Mouse (Mus musculus): ENCODE data around the gene B3gnt7. TPM values are rescaled to one million over a fixed set of nuclear protein-coding genes. Genes with fewer than 3 reads are reported as not detected.
A peak's percentile ranks its signal among the peaks of the same experiment; 100 is the strongest.

Gene B3gnt7
- total RNA-seq (2021): 0.19 and 0.56 TPM in 2 replicates
- long read RNA-seq, experiment 1: 0 reads
- long read RNA-seq, experiment 2: 0 reads

DNA sequence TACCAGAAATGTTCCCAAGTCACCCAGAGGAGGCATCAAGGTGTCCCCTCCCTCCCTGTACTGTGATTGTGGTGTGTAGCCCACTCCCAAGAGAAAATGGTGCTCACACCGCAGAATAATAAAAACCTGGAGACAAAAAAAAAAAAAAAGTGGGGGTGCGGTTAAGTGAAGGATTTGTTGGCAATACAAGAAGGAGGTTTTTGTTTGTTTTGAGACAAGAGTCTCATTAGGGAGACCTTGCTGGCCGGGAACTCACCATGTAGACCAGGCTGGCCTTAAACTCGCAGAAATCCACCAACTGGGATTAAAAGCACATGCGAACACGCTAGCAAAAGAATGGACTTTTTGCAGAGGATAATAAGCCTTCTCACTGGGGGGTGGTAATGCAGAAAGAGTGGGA is at the start of gene B3gnt7:
Gene B3gnt7, plus strand, starts transcription at position 301 of the 400 bp plus-strand sequence.
- DNase-seq: no peak

GRCm38 (mm10) chr1:86253410-86253809 is 49.2 kb upstream of the B3gnt7 start:
- no peak for DNase-seq

DNA sequence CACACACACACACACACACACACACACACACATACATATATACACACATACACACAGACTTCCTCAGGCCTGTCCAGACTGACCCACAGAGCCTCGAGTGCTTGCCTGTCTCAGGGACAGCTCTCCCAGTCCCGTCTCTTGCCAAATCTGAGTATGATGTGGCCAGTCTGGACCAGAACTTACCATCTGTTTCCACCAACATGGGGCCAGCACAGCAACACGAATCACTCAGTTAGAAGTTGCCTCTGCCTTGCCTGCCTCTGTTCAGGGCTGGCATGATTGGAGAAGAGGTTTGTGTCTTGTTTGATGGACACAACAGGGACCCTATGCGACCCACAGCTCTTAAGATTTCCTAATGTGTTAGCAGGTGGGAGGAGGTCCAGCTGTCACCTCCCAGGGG is 46.3 kb upstream of the B3gnt7 start:
- DNase-seq: no peak

DNA sequence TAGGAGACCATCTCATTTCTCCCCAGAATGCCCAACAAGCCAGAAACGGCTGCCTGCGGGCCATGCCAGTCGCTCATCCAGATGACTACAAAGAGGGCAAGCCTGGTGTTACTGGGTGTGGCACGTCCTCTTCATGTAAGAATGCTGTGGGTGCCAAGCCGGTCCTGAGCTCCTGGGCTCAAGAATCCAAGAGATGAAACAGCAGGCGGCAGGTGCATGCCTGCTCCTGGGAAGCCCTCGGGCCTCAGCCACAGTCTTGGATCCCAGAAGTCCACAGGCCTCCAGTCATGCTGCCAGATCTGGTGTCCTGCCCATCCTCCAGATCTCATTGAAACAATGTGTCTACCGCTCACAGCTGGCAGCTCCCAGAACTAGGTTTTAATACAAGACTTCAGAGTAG is 45.4 kb upstream of the B3gnt7 start:
- DNase-seq: no peak

GRCm38 (mm10) chr1:86258171-86258824 is 44.3 kb upstream of the B3gnt7 start:
- DNase-seq: no peak

GRCm38 (mm10) chr1:86263564-86264339 is 38.9 kb upstream of the B3gnt7 start:
- no peak for DNase-seq

DNA sequence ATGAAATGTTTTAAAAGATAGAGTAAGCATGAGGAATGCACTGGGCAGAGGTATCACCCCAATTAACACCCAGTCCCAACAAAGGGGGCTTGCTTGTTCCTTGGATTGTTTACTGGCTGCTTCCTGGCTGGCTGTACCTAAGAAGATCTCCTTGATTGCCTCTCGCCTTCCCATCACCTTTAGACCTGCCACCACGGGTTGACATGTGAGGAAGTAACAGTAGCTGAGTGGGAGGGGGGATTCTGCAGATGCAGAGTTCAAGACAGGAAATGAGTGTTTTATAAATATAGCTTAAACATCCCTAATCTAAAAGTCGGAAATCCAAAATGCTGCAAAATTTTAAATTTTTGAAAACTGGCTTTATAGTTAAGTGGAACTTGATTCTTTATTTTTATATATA is 37.6 kb upstream of the B3gnt7 start:
- DNase-seq: no peak

DNA sequence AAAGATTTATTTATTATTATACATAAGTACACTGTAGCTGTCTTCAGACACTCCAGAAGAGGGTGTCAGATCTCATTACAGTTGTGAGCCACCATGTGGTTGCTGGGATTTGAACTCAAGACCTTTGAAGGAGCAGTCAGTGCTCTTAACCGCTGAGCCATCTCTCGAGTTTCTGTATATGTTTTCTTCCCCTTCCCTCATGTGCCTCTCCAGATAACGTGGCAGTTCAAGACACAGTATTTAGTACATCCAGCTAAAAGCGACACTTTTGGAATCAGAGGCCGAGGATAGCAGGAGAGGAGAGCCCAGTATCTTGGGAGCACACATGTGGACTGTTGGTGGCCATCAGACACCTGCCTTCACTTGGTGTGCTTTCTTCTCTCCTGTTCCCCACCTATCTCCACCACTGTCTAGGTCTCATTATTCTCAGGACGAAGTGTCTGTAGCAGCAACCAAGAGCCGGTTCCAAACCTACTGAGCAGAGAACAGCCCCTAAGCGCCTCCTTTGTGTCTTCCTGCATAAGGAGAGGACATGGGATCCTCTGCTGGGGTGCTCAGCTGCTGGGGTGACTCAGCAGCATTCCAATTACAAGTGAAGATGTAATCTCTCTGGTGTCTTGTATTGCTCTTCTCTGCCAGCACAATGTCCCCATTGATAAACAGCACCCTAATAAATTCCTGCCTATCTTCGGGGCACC is 34.0 kb upstream of the B3gnt7 start:
- no peak for DNase-seq

DNA sequence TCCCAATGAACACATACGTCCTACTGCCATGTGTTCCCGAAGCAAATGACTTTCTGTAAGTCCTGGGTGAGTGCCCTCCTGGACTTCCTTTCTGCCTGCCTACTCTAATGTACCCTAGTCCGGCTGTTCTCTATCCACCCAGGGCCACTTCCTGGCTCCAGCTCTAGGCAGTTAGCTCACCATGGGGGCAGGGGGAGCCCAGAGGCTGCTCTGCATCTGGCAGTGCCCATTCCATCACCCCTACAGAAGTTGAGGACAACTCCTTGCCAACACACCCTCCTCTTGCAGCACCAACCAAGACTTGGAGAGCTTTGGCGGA is 33.5 kb upstream of the B3gnt7 start:
- DNase-seq: peak; percentile 10

GRCm38 (mm10) chr1:86271707-86272106 is 30.9 kb upstream of the B3gnt7 start:
- DNase-seq: no peak

GRCm38 (mm10) chr1:86277055-86277454 is 25.6 kb upstream of the B3gnt7 start:
- DNase-seq: no peak

- DNase-seq: peak; percentile 64
Measured at GRCm38 (mm10) chr1:86281781-86282536, 20.7 kb upstream of the B3gnt7 start.

- DNase-seq: no peak
Measured at GRCm38 (mm10) chr1:86284101-86284500, 18.5 kb upstream of the B3gnt7 start.

DNA sequence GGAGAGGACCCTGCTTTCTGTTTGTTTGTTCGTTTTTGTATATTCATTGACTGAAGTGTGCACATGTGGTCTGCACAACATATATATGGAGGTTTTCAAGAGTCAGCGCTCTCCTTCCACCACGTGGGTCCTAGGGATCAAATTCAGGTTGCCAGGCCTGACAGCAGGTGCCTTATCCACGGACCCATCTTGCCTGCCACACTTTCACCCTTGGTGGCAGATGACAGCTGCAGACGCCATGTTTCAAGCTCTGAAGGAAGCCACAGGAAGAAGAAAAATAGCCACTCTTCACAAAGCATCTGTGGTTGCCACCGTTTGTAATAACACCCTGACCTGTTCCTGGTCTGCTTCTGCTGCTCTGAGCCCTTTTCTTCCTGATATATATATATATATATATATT is 17.3 kb upstream of the B3gnt7 start:
- no peak for DNase-seq

GRCm38 (mm10) chr1:86287473-86287872 is 15.2 kb upstream of the B3gnt7 start:
- no peak for DNase-seq

GRCm38 (mm10) chr1:86290452-86290851 is 12.2 kb upstream of the B3gnt7 start:
- no peak for DNase-seq

DNA sequence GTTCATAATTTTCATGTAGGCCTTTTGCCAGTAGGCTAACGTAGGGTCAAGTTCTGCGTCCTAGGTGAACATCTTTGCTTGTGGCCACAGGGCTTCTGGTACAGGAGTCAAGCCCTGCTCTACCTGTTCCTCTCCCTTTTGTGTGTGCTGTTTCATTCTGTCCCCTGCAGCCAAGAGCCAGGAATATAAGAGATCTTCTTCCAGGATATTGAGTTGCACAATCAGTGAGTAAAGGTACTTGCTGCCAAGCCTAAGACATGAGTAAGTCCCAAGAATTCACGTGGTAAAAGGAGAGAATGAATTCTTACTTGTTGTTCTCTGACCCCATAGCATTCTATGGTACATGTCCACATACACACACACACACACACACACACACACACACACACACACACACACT is 9.5 kb upstream of the B3gnt7 start:
- DNase-seq: no peak

DNA sequence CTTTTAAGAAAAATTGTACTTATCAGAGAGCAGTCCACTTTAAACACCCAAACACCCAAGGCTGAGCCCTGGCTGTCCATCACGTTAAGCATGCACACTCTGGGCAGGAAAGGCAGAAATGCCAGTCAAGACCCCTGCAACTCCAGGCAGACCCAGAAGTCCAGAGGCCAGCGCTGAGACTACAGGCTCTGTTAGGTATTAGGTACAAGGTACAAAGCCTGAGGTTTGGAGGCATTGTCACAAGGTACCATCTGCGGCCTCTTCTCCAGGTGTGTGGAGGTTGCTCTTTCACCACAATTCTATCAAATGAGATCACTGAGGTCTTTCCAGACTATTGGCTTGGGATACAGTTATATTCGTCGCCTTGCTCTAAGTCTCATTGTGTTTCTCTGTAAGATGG is 8.8 kb upstream of the B3gnt7 start:
- DNase-seq: no peak

- DNase-seq: no peak
Measured at GRCm38 (mm10) chr1:86294472-86294871, 8.2 kb upstream of the B3gnt7 start.

DNA sequence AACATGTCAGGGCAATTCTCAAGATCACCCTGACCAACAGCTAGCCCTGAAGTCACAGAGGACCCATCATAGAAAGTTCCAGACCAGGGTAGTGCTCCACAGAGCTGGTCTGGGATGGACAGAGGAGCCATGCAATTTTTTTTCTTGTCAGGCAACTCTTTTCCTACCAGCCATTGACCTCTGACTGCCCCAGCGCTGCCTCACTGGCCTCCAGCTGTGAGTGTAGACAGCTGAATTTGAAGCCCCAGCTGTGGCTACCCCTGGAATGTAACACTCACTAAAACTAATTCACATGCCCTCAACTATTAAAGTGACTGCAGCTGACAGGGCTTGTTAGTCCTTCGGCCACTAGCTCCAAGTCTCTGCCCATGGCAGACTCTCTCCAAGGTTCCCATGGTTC is 2.5 kb upstream of the B3gnt7 start:
- DNase-seq: no peak

DNA sequence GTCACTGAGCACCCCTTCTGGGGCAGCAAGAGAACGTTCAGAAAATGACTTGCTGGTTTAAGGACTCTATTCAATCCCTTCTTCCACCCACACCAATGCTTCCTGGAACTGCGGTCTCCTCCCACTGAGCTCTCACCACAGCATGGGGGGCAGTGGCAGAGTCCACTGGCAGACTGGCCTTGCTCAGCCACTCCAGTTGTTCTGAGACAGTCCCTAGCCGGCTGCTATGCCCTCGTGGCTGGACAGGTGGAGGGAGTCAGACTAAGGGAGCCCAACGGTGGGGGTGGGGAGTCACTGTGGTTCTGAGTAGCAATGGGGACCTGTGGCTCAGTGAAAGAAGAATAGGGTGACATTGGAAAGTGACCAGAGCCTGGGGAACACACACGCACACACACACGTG is 1.9 kb upstream of the B3gnt7 start:
- DNase-seq: no peak

- no peak for DNase-seq
Measured at GRCm38 (mm10) chr1:86301221-86302091, 1.2 kb upstream of the B3gnt7 start.
